Mouse (Mus musculus): ENCODE measurements around the gene Slc5a10.

Gene Slc5a10

DNA sequence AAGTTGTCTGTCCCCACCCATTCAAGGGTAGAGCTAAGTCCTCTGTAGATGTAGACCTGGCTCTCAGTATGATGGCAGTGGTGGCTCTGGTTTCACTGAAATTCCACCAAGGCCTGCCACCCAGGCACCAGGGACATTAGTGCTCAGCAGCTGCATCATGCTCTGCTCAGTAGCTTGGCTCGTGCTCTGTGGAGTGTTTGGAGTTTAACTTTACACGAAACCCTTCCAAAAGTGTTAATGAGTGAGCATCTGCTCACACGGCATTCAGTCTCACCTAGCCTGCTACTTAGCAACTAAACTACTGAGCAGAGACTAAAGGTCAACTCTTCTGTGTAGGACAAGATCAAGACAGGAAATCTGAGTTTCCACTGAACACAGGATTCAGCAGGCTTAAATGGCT, at the start of gene Slc5a10:
Gene Slc5a10, minus strand, starts transcription at position 191 of the 400 bp plus-strand sequence.
- peak; percentile 25 for DNase-seq (ENCODE audit: low spot score)

DNA sequence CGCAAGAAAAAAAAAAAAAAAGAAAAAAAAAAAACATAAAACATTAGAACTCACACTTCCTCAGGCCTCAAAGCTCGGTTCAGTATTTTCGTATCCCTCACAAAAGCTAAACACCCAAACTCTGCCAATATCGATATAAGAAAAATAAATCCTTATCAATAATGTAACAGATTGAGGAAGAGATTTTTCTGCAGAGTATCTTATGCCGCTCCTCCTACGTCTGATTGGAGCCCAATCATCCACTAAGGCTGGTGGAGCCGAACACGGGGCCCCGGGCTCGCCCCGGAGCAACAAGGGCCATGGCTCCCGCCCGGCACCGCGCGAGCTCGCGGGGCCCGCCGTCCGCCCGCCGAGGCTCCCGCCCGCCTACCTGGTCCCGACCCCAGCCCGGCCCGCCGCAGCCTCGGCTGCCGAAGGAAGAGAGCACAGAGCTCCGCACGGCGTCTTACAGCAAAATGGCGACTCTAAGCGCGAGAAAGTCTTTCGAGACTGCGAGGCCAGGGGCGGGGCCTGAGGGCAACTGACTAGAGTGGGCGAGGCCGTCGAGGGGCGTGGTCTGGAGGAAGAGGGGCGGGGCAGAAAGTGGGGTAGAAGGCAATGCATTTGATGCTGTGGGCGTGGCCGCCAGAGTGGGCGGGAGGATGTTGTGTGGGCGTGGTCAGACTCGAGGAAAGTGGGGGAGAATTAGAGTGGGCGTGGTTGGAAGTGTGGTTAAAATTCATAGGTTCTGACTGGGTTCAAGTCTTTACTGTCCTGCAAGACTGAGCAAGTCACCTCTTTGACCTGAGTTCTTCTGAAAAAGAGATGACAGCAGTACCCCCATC, 41.2 kb upstream of the Slc5a10 start, which contains the start of gene Prpsap2:
Gene Prpsap2, minus strand, starts transcription at position 505 of the 824 bp plus-strand sequence.
- peak; percentile 99 for DNase-seq (ENCODE audit: low spot score)

DNA sequence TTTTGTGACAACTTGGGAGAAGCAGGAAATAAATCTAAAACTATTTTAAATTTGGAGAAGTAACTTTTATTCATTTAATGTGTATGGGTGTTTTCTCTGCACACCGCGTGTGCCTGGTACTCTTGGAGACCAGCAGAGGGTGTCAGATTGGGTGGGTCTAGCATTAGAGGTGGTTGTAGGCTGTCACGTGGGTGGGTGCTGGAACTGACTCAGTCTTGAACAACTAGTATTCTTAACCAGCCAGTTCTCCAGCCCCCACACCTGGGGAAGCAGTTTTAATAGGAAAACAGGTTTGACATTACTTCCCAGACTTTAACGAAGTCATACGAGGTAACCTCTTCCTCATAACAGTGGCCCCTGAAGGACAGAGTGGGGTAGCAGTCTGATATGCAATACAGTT, 39.9 kb upstream of the Slc5a10 start:
- no peak for DNase-seq (ENCODE audit: low spot score)

DNA sequence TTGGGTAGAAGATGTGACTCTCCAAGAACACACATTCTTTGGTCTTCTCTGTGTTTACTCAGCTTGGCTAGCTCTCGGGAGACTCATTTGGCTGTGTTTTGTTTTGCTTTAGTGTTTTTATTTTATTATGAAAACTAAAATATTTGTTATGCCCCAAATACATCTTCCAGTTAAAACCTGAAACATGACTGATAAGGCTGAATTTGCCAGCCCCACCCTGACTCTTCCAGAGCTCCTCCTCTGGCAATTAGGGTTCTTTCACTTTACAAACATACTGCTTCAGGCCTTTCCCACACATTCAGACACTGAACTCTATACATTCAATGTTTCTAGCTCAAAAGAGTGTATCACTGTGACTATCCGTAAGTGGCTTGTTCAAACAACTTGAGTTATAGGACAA, 36.5 kb upstream of the Slc5a10 start:
- no peak for DNase-seq (ENCODE audit: low spot score)

DNA sequence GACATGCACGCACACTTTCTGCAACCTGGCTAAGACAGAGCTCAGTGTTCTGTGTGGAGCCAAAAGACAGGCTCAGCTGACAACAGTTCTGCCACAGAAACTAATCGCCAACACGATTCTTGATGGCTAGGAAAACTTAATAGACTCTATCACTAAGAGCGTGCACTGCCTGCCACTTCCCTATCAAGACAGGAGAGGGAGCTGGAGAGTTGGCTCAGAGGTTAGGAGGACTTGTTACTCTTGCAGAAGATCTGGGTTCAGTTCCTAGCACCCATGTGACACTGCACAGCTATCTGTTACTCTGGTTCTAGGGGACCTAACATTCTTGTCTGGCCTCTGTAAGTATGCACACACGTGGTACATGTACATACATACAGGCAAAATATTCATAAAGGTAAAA, 31.0 kb upstream of the Slc5a10 start:
- DNase-seq (ENCODE audit: low spot score) = no peak

DNA sequence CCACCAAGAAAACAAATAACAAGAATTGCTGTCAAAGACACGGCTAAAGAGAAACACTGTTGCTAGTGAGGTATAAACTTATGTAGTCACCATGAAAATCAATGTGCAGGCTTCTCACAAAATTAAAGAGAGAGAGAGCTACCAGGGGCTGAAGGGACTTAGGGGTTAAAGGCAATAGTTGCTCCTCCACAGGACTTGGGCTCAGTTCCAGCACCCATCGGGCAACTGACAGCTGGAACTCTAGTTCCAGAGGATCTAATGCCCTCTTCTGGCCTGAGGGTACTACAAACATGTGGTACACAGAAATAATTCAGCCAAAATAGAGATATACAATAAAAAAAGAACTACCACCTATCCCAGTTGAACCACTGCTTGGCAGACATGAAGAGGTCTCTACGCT, 26.5 kb upstream of the Slc5a10 start:
- no peak for DNase-seq (ENCODE audit: low spot score)

DNA sequence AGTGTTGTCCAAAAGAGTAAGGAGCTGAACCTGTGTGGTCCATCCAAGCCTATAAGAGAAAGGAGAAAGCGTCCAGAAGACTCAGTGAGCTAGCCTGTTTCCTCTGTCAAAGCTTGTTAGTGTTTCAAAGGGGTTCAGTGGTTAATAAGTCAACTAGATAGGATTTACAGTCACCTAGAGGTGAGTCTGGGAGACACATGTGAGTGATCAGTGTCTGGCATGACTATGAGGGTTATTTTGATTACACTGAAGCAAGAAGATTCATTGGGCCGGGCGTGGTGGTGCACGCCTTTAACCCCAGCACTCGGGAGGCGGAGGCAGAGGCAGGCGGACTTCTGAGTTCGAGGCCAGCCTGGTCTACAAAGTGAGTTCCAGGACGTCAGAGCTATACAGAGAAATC, 25.2 kb upstream of the Slc5a10 start:
- DNase-seq (ENCODE audit: low spot score) = peak; percentile 8

DNA sequence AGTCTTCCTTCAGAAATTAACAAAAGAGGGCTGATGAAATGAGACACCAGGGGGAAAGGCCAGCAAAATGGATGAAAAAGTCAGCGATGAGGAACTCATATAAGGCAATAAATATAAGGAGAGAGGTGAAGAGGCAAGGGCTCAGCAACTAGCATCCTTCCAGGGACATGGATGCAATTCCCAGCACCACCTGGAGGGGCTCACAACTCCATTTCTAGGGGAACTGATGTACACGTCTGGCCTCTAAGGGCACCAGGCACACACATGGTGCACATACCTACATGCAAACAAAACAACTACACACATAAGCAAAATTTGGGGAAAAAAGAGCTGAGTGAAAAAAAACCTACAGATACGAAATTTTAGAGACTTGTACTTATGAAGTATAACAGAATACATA, 23.8 kb upstream of the Slc5a10 start:
- no peak for DNase-seq (ENCODE audit: low spot score)

DNA sequence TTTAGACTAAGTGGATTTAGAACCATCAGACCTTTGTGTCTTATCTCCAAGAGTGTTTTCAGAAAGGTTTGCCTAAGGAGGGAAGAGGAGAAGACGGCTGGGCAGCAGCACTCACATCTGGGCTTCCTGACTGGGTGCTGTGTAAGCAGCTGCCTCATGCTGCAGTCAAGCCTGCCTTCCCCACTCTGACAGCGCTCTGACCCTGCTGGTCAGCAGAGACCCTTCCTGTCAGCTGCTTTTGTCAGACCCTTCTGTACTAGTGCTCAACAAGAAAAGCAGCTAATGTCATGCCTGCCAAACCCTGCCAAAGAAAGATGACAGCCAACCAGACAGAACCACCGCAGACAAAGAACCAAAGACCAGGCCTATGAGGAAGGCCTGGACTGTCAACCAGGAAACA, 23.1 kb upstream of the Slc5a10 start:
- DNase-seq (ENCODE audit: low spot score) = no peak

DNA sequence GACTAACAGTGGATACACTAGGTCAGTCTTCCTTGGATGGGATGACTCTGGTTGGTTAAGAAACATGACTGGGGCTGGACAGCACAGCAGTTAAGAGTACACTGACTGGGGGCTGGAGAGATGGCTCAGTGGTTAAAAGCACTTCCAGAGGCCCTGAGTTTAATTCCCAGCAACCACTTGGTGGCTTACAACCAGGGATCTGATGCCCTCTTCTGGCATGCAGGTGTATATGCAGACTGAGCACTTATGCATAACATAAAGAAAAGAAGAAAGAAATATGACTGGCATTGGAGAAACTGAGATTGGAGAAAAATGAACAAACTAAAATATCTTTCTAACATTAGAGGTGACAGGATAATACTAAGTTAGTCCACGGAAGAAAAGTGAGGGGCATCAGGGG, 19.9 kb upstream of the Slc5a10 start:
- no peak for DNase-seq (ENCODE audit: low spot score)

DNA sequence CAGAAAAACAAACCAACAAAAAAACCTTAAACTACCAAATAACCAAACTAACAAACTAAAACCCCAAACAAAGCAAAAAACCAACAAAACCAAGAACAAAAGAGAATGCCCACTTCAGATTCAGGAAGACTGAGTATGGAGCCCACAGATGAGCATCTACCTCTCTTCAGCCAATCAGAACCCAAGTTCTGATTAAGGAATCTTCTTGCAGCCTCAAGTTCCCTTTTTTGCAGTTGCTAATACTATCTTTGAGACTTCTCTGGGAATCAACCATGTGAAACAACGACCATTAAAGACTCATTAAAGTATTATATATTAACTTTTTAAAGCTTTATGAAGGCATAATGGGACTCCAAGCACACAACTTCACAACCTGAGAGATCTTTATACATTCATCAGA, 16.7 kb upstream of the Slc5a10 start:
- DNase-seq (ENCODE audit: low spot score) = no peak

DNA sequence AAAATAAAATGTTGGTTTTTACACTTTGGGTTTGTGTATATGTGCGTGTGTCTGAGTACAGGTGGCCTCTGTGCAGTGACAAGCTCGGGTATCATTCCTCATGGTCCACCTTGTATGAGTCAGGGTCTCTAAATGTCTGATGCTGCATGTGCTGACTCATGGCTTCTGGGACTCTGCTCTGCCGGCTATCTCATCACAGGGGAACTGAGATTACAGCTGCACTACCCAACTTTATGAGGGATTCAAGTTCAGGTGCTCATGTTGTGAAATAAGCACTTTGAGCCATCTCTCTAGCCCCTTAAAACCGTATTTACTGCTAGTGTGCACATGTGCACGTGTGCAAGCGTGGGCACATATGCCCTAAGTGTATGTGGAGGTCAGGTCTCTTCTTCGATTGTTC, 12.0 kb upstream of the Slc5a10 start:
- DNase-seq (ENCODE audit: low spot score) = no peak

DNA sequence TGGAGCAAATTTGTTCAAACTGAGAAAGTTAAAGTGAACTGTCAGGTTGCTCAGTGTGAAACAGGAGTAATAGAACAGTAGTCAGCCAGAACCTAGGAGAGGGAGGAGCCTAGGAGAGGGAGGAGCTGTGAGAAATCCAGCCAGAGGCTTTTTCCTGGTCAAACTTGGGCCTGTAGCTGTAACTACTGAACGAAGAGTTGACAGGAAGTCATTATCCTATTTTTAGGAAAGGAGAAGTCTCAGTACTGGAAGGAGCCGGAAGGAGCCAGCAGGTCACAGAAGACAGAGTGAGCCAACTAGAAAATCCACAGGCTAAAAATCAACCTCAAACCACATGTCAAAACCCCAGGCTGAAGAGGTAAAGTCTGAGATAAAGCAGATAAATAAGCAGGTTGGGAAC, 7.4 kb upstream of the Slc5a10 start:
- DNase-seq (ENCODE audit: low spot score) = no peak

DNA sequence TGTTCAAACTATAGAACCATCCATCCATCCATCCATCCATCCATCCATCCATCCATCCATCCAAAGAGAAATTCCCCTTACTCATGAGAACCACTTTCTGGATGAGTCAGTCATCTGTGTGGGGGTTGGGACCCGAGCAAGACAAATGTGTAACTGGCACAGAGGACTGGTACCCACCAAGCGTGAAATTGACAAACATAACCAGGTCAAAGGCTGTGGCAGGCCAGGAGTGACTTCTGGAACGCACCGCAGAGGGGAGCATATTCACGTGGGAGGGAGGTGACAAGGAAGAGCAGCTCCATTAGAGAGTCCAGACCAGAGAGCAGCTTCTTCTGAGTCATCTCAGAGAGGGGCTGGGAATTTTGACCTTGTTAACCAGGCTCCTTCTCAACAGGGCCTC, 1.5 kb upstream of the Slc5a10 start:
- DNase-seq (ENCODE audit: low spot score) = no peak

DNA sequence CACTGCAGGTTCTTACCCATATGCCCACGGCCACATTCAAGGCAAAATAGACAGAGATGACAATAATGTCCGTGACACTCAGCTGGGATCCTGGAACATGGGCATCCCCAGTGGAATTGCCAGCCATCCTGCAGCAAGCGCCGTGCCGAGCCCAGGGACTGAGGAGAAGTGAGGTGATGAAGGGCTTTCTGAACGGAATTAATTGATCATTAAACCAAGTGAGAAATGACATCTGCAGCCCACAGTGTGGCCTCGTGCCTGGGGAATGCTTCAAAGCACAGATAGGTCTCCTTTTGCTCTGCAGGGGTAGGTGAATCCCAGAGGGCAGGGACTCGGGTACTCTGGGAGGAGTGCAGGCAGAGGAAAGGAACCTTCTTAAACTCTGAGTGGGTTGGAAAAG, 800 bp downstream of the Slc5a10 start:
- no peak for DNase-seq (ENCODE audit: low spot score)

DNA sequence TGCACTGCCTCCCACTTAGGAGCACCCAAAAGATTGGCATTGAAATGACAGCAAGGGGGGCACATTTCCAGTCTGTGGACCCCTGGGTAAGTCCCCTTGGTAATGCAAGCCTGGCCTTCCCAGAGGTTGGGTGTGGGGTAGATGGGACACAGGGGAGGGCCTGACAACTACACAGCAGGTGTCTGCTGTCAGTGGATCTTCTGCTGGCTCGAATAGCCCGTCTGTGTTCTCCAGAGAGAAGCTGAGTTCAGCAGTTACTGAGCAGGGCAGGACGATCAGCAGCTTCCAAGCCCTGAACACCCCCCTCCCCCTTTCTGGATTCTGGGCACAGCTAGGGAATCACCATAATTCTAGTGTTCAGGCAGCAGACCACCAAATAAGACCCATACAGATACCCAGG, 1.2 kb downstream of the Slc5a10 start:
- DNase-seq (ENCODE audit: low spot score) = no peak

DNA sequence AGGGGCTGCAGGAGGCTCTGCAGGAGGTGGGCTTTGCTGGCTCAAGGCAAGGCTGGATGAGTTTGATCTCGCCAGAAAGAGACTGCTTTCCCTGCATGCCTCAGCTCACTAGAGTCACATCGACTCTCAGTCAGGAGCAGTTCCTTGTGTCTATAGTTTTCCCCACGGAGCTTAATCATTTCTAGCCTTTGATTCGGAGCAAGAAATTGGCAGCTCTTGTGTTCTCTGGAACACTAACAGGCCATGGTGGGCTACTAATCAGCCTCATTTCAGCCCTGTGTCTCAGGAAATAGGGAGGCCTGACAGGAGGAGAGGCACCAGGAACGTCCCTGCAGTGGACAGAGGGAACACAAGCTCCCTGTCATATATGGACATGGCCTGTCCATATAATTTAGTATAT, 2.6 kb downstream of the Slc5a10 start:
- DNase-seq (ENCODE audit: low spot score) = no peak

DNA sequence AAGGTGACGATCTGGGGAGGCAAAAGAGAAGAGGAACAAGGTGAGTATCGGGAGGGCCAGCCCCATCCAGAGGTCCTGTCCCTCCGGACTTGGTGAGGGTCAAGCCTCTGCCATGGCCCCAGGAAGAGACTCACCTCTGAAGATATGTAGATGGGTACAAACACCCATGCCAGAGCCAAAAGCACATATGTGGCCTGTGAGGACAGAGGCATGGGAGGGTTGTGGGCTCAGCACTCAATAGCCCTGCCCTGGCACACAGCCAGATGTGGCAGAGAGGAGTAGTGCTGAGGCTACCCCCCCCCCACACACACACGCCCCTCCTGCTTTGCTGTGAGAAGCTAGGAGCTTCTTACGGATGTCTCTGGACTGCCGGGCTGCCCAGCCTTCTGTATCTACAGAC, 5.5 kb downstream of the Slc5a10 start:
- no peak for DNase-seq (ENCODE audit: low spot score)

DNA sequence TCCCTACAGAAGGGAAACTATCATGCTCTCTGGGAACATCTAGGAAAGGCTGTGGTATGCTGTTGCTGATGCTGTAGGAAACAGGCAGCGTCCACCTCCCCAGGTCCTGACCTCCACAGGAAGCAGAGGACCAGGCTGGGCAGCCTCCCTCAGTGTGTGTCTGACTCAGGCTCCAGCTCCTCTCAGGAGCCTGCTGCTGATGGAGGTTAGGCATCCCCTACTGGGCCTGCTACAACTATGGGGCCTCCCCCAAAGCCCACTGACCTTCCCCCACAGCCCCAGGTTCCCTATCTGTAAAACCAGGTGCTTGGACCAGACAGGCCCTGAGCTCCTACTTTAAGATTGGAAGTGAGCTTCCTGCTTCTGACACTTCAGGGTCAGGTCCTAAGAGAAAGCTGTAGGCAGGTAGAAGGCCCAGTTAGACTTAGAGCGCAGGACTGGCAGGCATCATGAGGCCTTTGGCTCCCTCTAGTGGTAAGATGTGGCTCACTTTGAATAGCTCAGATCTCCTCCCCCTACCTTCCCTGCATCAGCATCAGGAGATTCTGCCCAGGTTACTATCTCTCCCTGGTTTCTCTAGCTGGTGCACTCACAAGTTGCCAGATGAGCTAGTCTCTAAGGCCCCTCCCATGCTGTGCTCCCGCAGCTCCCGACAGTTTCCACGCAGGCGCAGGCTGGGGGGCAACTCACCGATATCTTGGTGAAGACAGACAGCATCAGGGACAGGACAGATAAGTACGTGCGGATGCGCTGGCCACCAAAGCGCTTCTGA, 6.1 kb downstream of the Slc5a10 start:
- DNase-seq (ENCODE audit: low spot score) = peak; percentile 73

DNA sequence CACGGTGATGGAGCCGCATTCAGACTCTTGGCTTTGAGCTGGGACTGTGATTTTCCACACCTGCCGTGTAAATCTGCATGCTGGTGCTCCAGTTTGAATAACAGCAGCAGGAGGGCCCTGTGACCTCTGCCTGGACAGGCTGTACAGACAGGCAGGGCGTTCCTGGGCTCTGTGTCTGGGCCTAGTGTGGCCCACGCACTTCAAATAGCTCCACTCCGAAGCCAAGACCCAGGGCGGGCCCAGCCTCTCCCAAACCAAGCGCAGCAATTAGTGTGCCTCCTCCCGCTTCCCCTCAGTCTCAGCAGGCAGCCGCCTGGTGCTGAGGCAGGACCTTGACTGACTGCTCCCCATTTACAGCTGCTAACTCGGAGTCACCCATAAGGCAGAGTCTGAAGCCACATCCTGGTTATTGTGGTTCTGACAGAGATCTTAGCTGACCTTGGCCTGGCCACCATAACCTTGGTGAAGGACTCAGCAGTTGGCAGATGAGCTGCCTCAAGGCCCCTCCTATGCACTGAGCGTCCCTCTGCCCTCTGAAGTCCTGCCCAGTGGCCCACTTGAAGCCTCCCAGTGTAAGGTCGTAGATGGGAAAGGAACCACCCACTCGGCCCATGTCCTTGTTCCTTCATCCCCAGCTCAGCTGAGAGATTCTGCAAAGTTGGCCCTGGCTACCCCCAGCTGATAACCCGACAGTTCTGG, 7.3 kb downstream of the Slc5a10 start:
- no peak for DNase-seq (ENCODE audit: low spot score)

DNA sequence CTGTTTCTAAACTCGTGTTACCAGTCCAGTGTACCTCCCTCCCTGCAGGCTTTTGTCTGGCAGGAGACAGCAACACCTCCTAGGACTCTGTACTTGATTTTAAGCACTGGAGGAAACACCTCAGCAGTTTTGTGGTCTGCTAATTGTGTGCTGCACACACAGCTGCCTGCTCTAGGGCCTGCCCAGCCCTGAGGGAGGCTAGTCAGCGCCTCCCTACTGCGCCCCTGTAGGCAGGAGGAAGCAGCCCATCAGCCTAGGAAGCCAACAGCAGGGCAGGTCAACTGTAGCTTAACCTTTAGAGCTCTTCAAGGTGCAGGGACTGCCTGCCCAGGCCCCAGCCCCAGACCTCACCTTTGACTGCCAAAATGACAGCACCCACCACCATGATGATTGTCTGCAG, 11.7 kb downstream of the Slc5a10 start:
- DNase-seq (ENCODE audit: low spot score) = peak; percentile 45

DNA sequence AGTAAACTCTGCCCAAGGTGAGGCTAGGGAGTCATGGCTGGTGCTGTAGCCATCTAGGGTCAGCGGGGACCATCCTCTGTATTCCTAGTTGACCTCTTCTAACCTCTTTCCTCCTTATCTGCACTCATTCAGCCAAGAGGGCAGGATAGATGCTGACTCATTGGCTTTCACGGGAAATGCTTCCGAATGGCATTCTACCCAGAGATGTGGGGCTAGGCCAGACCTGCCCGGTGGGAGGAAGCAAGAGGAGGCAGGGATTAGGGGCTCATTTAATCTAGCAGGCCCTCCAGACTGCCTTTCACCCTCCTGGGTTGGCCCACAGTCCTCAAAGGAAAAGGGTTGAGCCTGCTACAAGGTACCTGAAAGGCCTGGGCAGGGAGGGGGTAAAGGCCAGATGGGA, 14.4 kb downstream of the Slc5a10 start:
- peak; percentile 67 for DNase-seq (ENCODE audit: low spot score)

DNA sequence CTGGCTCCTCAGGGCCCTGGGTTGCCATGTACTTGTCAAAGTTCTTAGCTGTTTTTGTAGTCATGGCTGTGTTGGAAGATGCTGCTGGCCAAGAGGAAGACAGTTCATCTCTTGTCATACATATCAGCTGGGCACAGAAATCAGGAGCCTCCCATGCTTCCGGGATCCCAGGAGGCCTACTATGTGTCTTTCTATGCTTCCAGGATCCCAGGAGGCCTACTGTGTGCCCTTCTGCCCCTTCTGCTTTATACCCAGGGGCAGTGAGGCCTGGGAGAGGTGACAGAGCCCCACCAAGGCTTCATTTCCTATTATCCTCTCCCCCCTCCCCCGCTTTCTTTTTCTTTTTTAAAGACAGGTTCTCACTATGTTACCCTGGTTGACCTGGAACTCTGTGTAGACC, 15.0 kb downstream of the Slc5a10 start:
- DNase-seq (ENCODE audit: low spot score) = no peak
